Comparison of ENCODE assay signal across 30 mouse cellular contexts in the genomic region with DNA sequence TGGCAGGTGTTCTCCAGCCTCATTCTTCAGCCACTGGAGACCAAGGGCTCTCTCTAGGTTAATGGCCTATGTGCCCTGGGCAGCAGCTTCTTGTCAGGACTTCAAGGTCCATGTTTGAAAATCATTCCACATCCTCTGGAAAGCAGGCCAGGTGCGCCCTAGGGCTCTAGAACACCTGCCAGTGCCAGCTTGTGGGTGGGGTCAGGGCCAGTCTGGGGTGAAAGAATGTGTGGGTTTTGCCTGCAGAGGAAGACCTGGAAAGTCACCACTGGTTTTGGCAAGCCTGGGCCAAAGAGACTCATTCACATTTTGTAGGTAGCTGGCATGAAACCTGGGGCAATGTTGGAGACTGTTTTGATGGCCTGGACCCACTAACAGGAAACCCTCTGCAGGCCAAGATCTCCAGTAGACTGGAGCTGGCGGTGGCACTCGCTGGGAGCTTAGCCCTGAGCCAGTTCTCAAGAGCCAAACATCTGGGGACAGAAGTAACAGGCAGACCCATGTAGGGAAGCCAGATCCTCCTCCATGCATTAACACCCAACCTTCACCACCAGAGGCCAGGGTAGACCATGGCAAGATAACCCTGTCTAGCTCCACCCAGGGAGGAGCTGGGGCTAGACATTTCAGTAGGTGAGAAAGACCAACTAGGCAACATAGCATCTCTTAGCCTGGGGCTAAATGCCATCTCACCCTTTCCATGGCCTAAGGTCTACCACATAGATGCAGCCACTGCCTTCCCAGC. TPM values are rescaled to one million over a fixed set of nuclear protein-coding genes. Genes with fewer than 3 reads are reported as not detected.
DNase-seq lines count a peak whose midpoint lies in the region; ATAC-seq and TF ChIP-seq lines count a peak whose summit lies in the region.
"Had no signal": no experiment of that assay in that cellular context is flagged by ENCODE, and none has a peak within 500 bp of the region (broad histone marks: within the 10 kb centered on the region; RNA-seq: fewer than 3 reads in every experiment).

No protein-coding gene starts in this region.

- WGBS in hindbrain, postnatal 0 days = 88% methylated on average over 3 of the region's 3 CpGs
- WGBS in hindbrain, embryonic 12.5 days = 93% methylated on average over 3 of the region's 3 CpGs

- H3K9me3 ChIP-seq in hindbrain, postnatal 0 days (ENCODE audit: low read length) = no peaks in the 10 kb centered on the region
- H3K9me3 ChIP-seq in hindbrain, embryonic 12.5 days (replicated peaks) = no peaks in the 10 kb centered on the region
- H3K9me3 ChIP-seq: embryonic facial prominence, embryonic 15.5 days; forebrain, embryonic 12.5 days; G1E; heart, embryonic 12.5 days; hindbrain, embryonic 13.5 days; limb, embryonic 15.5 days; midbrain, embryonic 12.5 days; neural tube, embryonic 15.5 days; stomach, embryonic 15.5 days had no signal

- ATAC-seq in hindbrain, postnatal 0 days = no peak
- no peak for ATAC-seq in hindbrain, embryonic 12.5 days (ENCODE audit: low FRiP score)
- peak; percentile 52; the same call in 1 of the 2 replicates for ATAC-seq in erythroid progenitor cell, adult 5-6 weeks (replicated peaks; ENCODE audit: low FRiP score, poor library complexity, severe bottlenecking)
- peak; percentile 53 for ATAC-seq in megakaryocyte-erythroid progenitor cell, adult 5-6 weeks (replicated peaks; ENCODE audit: low FRiP score, low TSS enrichment, poor library complexity, severe bottlenecking)
- ATAC-seq: CD4-positive, CD25-positive, alpha-beta regulatory T cell, adult 4 months had no signal

- no peaks in the 10 kb centered on the region for H3K4me1 ChIP-seq in hindbrain, postnatal 0 days (ENCODE audit: insufficient read depth, low read length)
- H3K4me1 ChIP-seq in hindbrain, embryonic 12.5 days = no peaks in the 10 kb centered on the region
- H3K4me1 ChIP-seq: embryonic facial prominence, embryonic 15.5 days; heart, embryonic 12.5 days; hindbrain, embryonic 13.5 days; limb, embryonic 15.5 days; midbrain, embryonic 12.5 days; neural tube, embryonic 15.5 days; stomach, embryonic 15.5 days had no signal

- no peak for TF ChIP-seq CTCF in hindbrain, postnatal 0 days (IDR thresholded peaks at IDR 0.05; ENCODE audit: low read depth)

- H3K4me2 ChIP-seq in hindbrain, postnatal 0 days (ENCODE audit: low read depth, low read length) = no peak overlapping the region
- H3K4me2 ChIP-seq in hindbrain, embryonic 12.5 days (replicated peaks) = no peak overlapping the region
- H3K4me2 ChIP-seq: embryonic facial prominence, embryonic 15.5 days; forebrain, embryonic 12.5 days; heart, embryonic 12.5 days; hindbrain, embryonic 13.5 days; limb, embryonic 15.5 days; lung, embryonic 14.5 days; midbrain, embryonic 12.5 days; neural tube, embryonic 15.5 days; stomach, embryonic 15.5 days had no signal

- H3K36me3 ChIP-seq in hindbrain, postnatal 0 days (ENCODE audit: insufficient read depth, low read length) = peaks cover 30% of the 10 kb centered on the region
- peaks cover 35% of the 10 kb centered on the region for H3K36me3 ChIP-seq in hindbrain, embryonic 12.5 days

- H3K27ac ChIP-seq in hindbrain, postnatal 0 days = no peak overlapping the region
- H3K27ac ChIP-seq in hindbrain, embryonic 12.5 days = no peak overlapping the region
- H3K27ac ChIP-seq: embryonic facial prominence, embryonic 15.5 days; forebrain, embryonic 12.5 days; hindbrain, embryonic 13.5 days; limb, embryonic 15.5 days; midbrain, embryonic 12.5 days; neural tube, embryonic 15.5 days; stomach, embryonic 15.5 days had no signal

- H3K27me3 ChIP-seq in hindbrain, postnatal 0 days (ENCODE audit: insufficient read depth, low read length) = no peaks in the 10 kb centered on the region
- H3K27me3 ChIP-seq in hindbrain, embryonic 12.5 days = no peaks in the 10 kb centered on the region
- H3K27me3 ChIP-seq: embryonic facial prominence, embryonic 15.5 days; heart, embryonic 12.5 days; stomach, embryonic 15.5 days had no signal

- H3K4me3 ChIP-seq in hindbrain, postnatal 0 days (ENCODE audit: low read length) = no peak overlapping the region
- no peak overlapping the region for H3K4me3 ChIP-seq in hindbrain, embryonic 12.5 days
- H3K4me3 ChIP-seq: embryonic facial prominence, embryonic 15.5 days; forebrain, embryonic 12.5 days; heart, embryonic 12.5 days; hindbrain, embryonic 13.5 days; limb, embryonic 15.5 days; midbrain, embryonic 12.5 days; myocyte; neural tube, embryonic 15.5 days; stomach, embryonic 15.5 days had no signal

- H3K9ac ChIP-seq in hindbrain, postnatal 0 days (replicated peaks; ENCODE audit: low read length) = no peak overlapping the region
- no peak overlapping the region for H3K9ac ChIP-seq in hindbrain, embryonic 12.5 days
- H3K9ac ChIP-seq: embryonic facial prominence, embryonic 15.5 days; forebrain, embryonic 12.5 days; heart, embryonic 12.5 days; hindbrain, embryonic 13.5 days; limb, embryonic 15.5 days; lung, embryonic 14.5 days; midbrain, embryonic 12.5 days; neural tube, embryonic 15.5 days; stomach, embryonic 15.5 days had no signal

- DNase-seq in hindbrain, postnatal 0 days (ENCODE audit: low spot score) = peak; percentile 7
- DNase-seq in kidney, postnatal 25 days = peak; percentile 40 to 75
- DNase-seq in kidney, postnatal 10 days = no peak
- no peak for DNase-seq in thymus, adult 18-20 months
- no peak for DNase-seq in right cerebral cortex, adult 18-20 months
- DNase-seq: adrenal gland, postnatal 25 days; cerebellum, adult 11-12 months; cerebellum, postnatal 14 days; heart, adult 11 months; heart, postnatal 14 days; lung, embryonic 14.5 days; lung, postnatal 36 days; thymus, adult 2 months had no signal

RNA-seq across cellular contexts. Expression of a gene that starts 7.8 kb away (rescaled TPM):
- 0.52 TPM in 1 of 2 replicates, not detected in the other for total RNA-seq in hindbrain, postnatal 0 days (2014; rRNA removed)
- polyA plus RNA-seq in hindbrain, postnatal 0 days (2015; fragmentation: Nextera tagmentation; extraction: Ambion mirVana) = 0.66 and 0.73 TPM in 2 replicates
- polyA plus RNA-seq in hindbrain, embryonic 12.5 days (2016; fragmentation: Nextera tagmentation; extraction: Ambion mirVana) = 3.3 TPM in 2 replicates
- not detected in 2 replicates for total RNA-seq in erythroid progenitor cell, adult 5-6 weeks (2015; ENCODE audit: low replicate concordance)
- not detected in 2 replicates for total RNA-seq in erythroid progenitor cell, adult 5-6 weeks (2017; ENCODE audit: low replicate concordance)
- total RNA-seq in megakaryocyte-erythroid progenitor cell, adult 5-6 weeks (2014; fragmentation: Nextera tagmentation) = 8.4 and 8.5 TPM in 2 replicates
- total RNA-seq in megakaryocyte-erythroid progenitor cell, adult 5-6 weeks (2017) = 6.2 and 15.8 TPM in 2 replicates
- total RNA-seq: gastrocnemius, adult 8-10 months; heart, postnatal 14 days; left cerebral cortex, adult 18-20 months; left cerebral cortex, postnatal 36 days had no signal
- polyA plus RNA-seq: myocyte had no signal

RNA-seq across cellular contexts. Expression of a gene that starts 37.2 kb away (rescaled TPM):
- 0.58 and 1.8 TPM in 2 replicates for total RNA-seq in hindbrain, postnatal 0 days (2014; rRNA removed)
- 0.90 and 1.2 TPM in 2 replicates for polyA plus RNA-seq in hindbrain, postnatal 0 days (2015; fragmentation: Nextera tagmentation; extraction: Ambion mirVana)
- 0.63 and 0.72 TPM in 2 replicates for polyA plus RNA-seq in hindbrain, embryonic 12.5 days (2016; fragmentation: Nextera tagmentation; extraction: Ambion mirVana)
- not detected in 2 replicates for total RNA-seq in erythroid progenitor cell, adult 5-6 weeks (2015; ENCODE audit: low replicate concordance)
- not detected in 2 replicates for total RNA-seq in erythroid progenitor cell, adult 5-6 weeks (2017; ENCODE audit: low replicate concordance)
- 0.62 and 3.0 TPM in 2 replicates for total RNA-seq in megakaryocyte-erythroid progenitor cell, adult 5-6 weeks (2014; fragmentation: Nextera tagmentation)
- total RNA-seq in megakaryocyte-erythroid progenitor cell, adult 5-6 weeks (2017) = 1.1 and 2.5 TPM in 2 replicates
- polyA plus RNA-seq: CD4-positive, CD25-positive, alpha-beta regulatory T cell, adult 4 months had no signal

RNA-seq across cellular contexts. Expression of a gene that starts 38.1 kb away (rescaled TPM):
- total RNA-seq in hindbrain, postnatal 0 days (2014; rRNA removed) = 139 and 140 TPM in 2 replicates
- polyA plus RNA-seq in hindbrain, postnatal 0 days (2015; fragmentation: Nextera tagmentation; extraction: Ambion mirVana) = 251 and 253 TPM in 2 replicates
- polyA plus RNA-seq in hindbrain, embryonic 12.5 days (2016; fragmentation: Nextera tagmentation; extraction: Ambion mirVana) = 321 and 332 TPM in 2 replicates
- total RNA-seq in erythroid progenitor cell, adult 5-6 weeks (2015; ENCODE audit: low replicate concordance) = 114 and 120 TPM in 2 replicates
- total RNA-seq in erythroid progenitor cell, adult 5-6 weeks (2017; ENCODE audit: low replicate concordance) = 158 and 165 TPM in 2 replicates
- total RNA-seq in megakaryocyte-erythroid progenitor cell, adult 5-6 weeks (2014; fragmentation: Nextera tagmentation) = 130 and 169 TPM in 2 replicates
- 222 and 257 TPM in 2 replicates for total RNA-seq in megakaryocyte-erythroid progenitor cell, adult 5-6 weeks (2017)

RNA-seq across cellular contexts. Expression of a gene that starts 49.9 kb away (rescaled TPM):
- 127 and 139 TPM in 2 replicates for total RNA-seq in hindbrain, postnatal 0 days (2014; rRNA removed)
- polyA plus RNA-seq in hindbrain, postnatal 0 days (2015; fragmentation: Nextera tagmentation; extraction: Ambion mirVana) = 144 and 150 TPM in 2 replicates
- 1,001 and 1,276 TPM in 2 replicates for polyA plus RNA-seq in hindbrain, embryonic 12.5 days (2016; fragmentation: Nextera tagmentation; extraction: Ambion mirVana)
- total RNA-seq in erythroid progenitor cell, adult 5-6 weeks (2015; ENCODE audit: low replicate concordance) = 14.8 TPM in 1 of 2 replicates, not detected in the other
- total RNA-seq in erythroid progenitor cell, adult 5-6 weeks (2017; ENCODE audit: low replicate concordance) = not detected in 2 replicates
- 4.3 TPM in 1 of 2 replicates, not detected in the other for total RNA-seq in megakaryocyte-erythroid progenitor cell, adult 5-6 weeks (2014; fragmentation: Nextera tagmentation)
- 1.1 and 1.3 TPM in 2 replicates for total RNA-seq in megakaryocyte-erythroid progenitor cell, adult 5-6 weeks (2017)
- total RNA-seq: G1E had no signal

Comparison
In these comparisons a context has a peak if more than half of its experiments do, and no peak if none do; other contexts are left out.
1. DNase-seq: peak in hindbrain, postnatal 0 days (single experiment) and kidney, postnatal 25 days (2 of 2); none in kidney, postnatal 10 days (single experiment), thymus, adult 18-20 months (0 of 2) and right cerebral cortex, adult 18-20 months (single experiment).
2. ATAC-seq: peak in erythroid progenitor cell, adult 5-6 weeks (single experiment) and megakaryocyte-erythroid progenitor cell, adult 5-6 weeks (single experiment); none in hindbrain, postnatal 0 days (single experiment) and hindbrain, embryonic 12.5 days (single experiment).